Mouse (Mus musculus): ENCODE results near the gene Psmc1.
A peak's percentile ranks its signal among the peaks of the same experiment; 100 is the strongest.

Psmc1 gene

DNA sequence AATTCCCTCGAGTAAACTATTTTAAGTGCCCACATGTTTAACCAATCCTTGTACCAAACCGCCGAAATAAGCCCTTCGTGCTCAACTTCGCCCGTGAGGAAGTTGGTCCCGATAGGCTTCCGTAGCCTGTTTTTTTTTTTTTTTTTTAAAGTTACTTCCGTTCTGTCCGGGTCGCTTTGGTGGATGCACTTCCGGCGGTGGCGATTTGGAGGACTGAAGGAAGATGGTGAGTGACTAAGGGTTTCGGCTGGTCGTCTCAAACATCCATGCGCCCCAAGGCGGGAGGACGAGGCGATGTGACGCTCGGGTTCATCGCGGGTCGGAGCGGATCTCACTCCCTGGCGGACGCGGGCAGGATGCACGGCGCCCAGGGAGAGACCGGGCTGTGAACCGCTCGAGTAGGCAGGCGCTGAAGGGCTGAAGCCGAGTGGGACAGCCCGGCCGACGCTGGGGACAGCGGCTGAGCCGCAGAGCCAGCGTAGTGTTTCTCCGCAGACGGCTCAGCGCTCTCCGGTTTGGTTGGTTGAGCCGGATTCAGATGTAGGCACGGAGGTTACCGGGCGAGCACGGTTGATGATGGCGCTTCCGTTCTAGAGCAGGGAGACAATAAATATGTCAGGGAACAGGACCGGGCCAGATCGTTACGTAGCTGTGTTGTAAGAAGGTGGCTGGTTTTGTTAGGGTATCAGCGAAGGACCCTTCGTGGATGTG, at the start of gene Psmc1:
Psmc1 (plus strand) TSS at position 169 of the 711 bp plus-strand sequence.
- DNase-seq (ENCODE audit: low spot score in 2 of 2): peak; percentile 92 to 93

DNA sequence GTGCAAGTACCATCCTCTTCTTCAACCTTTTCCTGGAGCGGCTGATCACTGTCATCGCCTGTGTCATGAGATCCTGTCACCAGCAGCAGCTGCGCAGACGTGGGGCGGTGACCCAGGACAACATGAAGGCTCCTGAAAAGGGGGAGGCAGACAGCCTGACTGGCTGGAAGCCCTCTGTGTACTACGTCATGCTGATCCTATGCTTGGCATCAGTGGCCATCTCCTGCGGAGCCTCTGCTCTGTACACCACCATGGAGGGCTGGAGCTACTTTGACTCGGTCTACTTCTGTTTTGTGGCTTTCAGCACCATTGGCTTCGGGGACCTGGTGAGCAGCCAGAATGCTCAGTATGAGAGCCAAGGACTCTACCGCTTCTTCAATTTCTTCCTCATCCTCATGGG, 48.9 kb upstream of the Psmc1 start:
- DNase-seq (ENCODE audit: low spot score in 2 of 2): no peak

DNA sequence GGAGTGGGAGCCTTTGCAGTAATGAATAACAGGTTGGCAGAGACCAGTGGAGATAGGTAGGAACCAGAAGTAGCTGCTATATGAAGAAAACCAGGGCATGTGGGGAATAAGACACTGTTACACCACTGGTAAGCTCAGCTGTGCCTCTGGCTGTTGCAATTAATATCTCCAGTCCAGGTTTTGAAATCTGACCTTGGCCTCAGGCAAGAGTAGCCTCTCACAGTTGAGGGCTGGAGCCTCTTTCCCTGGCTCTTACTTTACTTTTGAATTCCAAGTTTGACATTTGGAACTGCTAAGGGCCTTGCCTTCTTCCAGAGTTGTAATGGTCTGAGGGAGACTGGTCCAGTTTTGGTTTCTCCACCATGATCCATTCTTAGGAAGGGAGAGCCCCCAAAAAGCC, 48.1 kb upstream of the Psmc1 start:
- no peak for DNase-seq (ENCODE audit: low spot score in 2 of 2)

GRCm38 (mm10) chr12:100062584-100062983, 47.4 kb upstream of the Psmc1 start:
- no peak for DNase-seq (ENCODE audit: low spot score in 2 of 2)

- peak in 1 of 2 experiments; percentile 34 for DNase-seq (ENCODE audit: low spot score in 2 of 2)
Measured at GRCm38 (mm10) chr12:100065109-100065508, 44.8 kb upstream of the Psmc1 start.

- DNase-seq (ENCODE audit: low spot score in 2 of 2): no peak
Measured at GRCm38 (mm10) chr12:100067477-100067876, 42.5 kb upstream of the Psmc1 start.

GRCm38 (mm10) chr12:100073201-100073672, 36.7 kb upstream of the Psmc1 start:
- DNase-seq (ENCODE audit: low spot score in 2 of 2): no peak

- DNase-seq (ENCODE audit: low spot score in 2 of 2): no peak
Measured at GRCm38 (mm10) chr12:100075715-100076114, 34.2 kb upstream of the Psmc1 start.

GRCm38 (mm10) chr12:100079636-100080286, 30.2 kb upstream of the Psmc1 start:
- DNase-seq (ENCODE audit: low spot score in 2 of 2): no peak

GRCm38 (mm10) chr12:100088026-100088425, 21.9 kb upstream of the Psmc1 start:
- DNase-seq (ENCODE audit: low spot score in 2 of 2): no peak

- DNase-seq (ENCODE audit: low spot score in 2 of 2): no peak
Measured at GRCm38 (mm10) chr12:100089265-100089664, 20.7 kb upstream of the Psmc1 start.

- DNase-seq (ENCODE audit: low spot score in 2 of 2): no peak
Measured at GRCm38 (mm10) chr12:100090750-100091149, 19.2 kb upstream of the Psmc1 start.

DNA sequence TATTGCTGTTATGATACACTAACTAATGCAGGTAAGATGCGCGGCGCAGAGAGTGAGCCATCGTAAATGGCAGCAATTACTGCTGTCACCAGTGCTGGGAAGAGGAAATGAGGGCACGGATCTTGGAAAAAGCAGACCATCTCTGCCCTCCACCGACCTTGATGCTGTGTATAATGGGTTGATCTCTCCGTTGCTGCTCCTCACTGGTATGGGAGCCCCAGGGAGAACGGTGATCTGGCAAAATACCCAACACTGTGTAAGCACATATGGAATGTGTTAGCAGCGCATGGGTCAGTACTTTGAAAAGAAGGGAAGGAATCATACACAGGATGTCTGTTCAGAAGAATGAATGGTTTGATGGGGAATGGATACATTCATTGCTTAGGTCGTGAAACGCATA, 16.9 kb upstream of the Psmc1 start:
- no peak for DNase-seq (ENCODE audit: low spot score in 2 of 2)

DNA sequence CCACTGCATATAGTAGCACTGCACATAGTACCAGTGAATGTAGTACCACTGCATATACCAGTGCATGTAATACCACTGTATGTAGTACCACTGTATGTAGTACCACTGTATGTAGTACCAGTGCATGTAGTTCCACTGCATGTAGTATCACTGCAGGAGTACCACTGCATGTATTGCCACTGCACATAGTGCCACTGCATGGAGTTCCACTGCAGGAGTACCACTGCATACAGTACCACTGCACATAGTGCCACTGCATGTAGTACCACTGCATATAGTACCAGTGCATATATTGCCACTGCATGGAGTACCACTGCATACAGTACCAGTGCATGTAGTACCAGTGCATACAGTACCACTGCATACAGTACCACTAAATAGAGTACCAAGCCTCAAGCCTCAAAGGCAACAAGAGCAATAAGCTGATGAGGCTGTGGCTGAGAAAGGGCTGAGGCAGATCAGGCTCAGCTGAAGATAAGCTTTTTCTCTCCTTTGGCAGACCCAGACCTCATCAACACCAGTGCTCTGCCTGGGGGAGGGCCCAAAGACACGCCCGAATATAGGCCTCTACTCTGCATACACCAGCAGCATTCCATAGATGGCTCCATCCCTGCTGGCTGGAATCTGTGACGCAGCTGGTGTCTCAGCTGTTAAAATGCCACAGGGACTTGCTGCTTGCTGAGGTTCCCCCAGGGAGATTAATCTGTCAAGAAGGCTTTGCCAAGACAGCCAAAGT, 9.8 kb upstream of the Psmc1 start:
- peak; percentile 67 to 68 for DNase-seq (ENCODE audit: low spot score in 2 of 2)

GRCm38 (mm10) chr12:100100707-100101030, 9.3 kb upstream of the Psmc1 start:
- DNase-seq (ENCODE audit: low spot score in 2 of 2): no peak

DNA sequence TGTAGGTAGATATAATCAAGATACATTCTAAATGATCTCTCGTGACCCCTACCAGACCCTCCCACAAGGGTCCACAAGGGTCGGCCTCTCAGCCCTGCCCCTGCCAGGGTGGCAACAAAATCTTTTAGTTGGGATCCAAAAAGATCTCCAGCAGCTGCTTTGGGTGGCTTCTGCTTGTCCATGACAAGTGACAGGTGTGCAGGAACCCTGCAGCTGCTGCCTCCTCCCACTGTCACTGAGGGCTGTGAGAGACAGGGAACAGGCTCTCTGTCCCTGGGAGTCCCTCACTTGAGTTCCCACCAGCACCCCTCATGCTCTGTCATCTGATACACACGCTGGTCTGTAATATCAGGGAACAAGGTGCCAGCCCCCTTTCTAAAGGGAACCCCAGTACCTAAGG, 8.3 kb upstream of the Psmc1 start:
- DNase-seq (ENCODE audit: low spot score in 2 of 2): no peak

- no peak for DNase-seq (ENCODE audit: low spot score in 2 of 2)
Measured at GRCm38 (mm10) chr12:100104530-100104929, 5.4 kb upstream of the Psmc1 start.

DNA sequence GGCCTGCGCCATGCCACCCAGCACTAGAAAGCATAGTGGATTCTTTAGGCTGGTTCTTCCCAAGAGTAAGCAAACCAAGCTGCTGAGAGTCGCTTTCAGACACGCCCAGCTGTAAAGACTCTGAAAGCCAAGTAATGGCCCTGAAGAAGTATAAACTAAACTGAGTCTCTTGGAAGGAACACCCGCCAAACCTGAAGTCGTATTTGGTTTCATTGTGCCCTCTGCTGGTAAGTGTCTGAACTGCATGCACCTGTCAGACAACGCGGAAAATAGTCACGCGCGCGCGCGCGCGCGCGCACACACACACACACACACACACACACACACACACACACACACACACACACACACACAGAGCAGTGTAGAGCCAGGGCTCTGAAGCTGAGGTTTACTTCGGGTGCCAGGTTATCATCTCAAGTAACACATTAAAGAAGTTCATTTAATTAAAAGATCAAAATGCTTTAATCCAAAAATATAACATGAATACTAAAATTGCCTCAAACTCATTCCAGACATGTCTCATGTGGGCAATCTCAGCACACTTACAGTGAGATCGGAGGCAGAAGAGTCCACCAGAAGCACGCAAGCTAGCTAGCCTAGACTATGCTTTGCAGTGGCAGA, 3.6 kb upstream of the Psmc1 start:
- DNase-seq (ENCODE audit: low spot score in 2 of 2): peak; percentile 81 to 89

GRCm38 (mm10) chr12:100107436-100107835, 2.5 kb upstream of the Psmc1 start:
- no peak for DNase-seq (ENCODE audit: low spot score in 2 of 2)

DNA sequence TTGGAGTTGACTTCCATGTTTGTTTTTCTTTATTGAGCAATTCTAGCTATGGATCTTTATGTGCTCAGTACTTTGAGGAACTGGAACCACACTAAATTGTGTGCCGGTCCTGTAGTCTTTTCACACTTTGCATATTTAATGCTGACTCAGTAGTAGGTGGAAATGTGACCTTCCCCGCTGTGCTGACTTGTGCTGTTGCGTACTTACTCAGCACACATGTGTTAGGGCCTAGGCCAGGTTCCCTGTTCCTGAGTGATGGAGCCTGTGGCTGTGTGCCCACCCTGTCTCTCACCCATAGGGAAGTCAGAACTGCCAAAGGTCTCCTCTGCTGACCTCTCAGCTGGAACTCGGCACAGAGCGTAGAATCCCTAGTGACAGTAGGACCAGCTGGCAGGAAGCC, 6.0 kb downstream of the Psmc1 start:
- no peak for DNase-seq (ENCODE audit: low spot score in 2 of 2)

DNA sequence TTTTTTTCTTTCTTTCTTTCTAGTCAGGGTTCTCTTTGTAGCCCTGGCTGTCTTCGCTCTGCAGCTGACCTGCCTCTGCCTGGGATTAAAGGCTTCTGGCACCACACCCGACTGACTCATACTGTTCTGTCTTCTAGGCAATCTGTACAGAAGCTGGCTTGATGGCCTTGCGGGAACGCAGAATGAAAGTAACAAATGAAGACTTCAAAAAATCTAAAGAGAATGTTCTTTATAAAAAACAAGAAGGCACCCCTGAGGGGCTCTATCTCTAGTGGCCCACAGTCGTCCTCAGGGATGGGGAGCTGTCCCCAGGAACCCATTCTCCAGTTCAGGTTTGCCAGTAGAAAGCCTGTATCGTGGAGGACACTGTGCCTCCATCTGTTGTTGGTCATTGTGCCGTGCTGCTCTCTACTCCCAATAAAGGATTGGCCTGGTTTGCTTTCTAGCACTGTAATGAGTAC, 13.0 kb downstream of the Psmc1 start:
- no peak for DNase-seq (ENCODE audit: low spot score in 2 of 2)

DNA sequence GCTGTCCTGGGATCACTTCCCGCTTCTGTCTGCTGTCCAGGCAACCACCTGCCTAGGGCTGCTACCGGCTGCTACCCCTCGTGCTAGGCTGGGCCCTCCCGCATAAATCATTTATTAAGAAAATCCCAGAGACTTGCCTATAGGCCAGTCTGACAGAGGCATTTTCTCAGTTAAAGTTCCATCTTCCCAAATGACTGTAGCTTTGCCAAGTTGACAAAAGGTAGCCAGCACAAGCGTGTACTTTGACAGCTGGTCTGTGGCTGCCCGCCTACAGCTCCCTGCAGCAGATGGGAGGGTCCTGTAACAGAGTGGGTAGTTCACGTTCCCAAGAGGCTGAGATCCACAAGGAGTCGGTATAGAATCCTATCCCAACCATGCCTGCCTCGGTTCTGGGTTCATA, 13.5 kb downstream of the Psmc1 start:
- DNase-seq (ENCODE audit: low spot score in 2 of 2): peak; percentile 69 to 82
